Mouse (Mus musculus): ENCODE data around the gene Nfatc2.

GRCm38 (mm10) chr2:168518256-168518659, 83.2 kb downstream of the Nfatc2 start:
- no peak for TF ChIP-seq POLR2A (IDR thresholded peaks at IDR 0.05; ENCODE audit: low read depth, low read length)
- TF ChIP-seq CTCF (IDR thresholded peaks at IDR 0.05; ENCODE audit: borderline replicate concordance, insufficient read depth, low read length), result no peak

Data from embryonic fibroblast, embryonic 13.5 days (primary cell).